Mouse (Mus musculus) kidney, embryonic 14.5 days (tissue): Measurements from ENCODE around the gene Lrrc58. TPM values are rescaled to one million over a fixed set of nuclear protein-coding genes. Genes with fewer than 3 reads are reported as not detected.

Experiments used
- ATAC-seq: fragments of 200-750 bp; cut with Nextera tagmentation; 2 replicates; pipeline ENCODE4 v1.8.0; 2017; ENCODE audit warnings: moderate number of reproducible peaks, mild to moderate bottlenecking, moderate TSS enrichment, moderate library complexity; ENCODE audit not compliant: low FRiP score, low TSS enrichment
- H3K27ac ChIP-seq: fragments of 300-500 bp; sonication (generic); 2 replicates; pipeline ENCODE4 v1.5.1; 2014; ENCODE audit warnings: low read depth, mild to moderate bottlenecking, low read length, moderate library complexity, mixed read lengths
- H3K27me3 ChIP-seq: fragments of 300-500 bp; sonication (generic); 2 replicates; pipeline ENCODE4 v1.6.1; 2014; ENCODE audit warnings: mild to moderate bottlenecking, low read length; ENCODE audit not compliant: control insufficient read depth, insufficient read depth
- H3K36me3 ChIP-seq: fragments of 300-500 bp; sonication (generic); 2 replicates; pipeline ENCODE4 v1.6.1; 2014; ENCODE audit warnings: low read length, mixed read lengths; ENCODE audit not compliant: control insufficient read depth, insufficient read depth
- H3K4me1 ChIP-seq: fragments of 300-500 bp; sonication (generic); 2 replicates; pipeline ENCODE4 v1.6.1; 2014; ENCODE audit warnings: low read length, mixed read lengths; ENCODE audit not compliant: control insufficient read depth, insufficient read depth
- H3K4me2 ChIP-seq: fragments of 300-500 bp; sonication (generic); replicated peaks from 2 replicates; pipeline ENCODE4 v1.6.1; 2014; ENCODE audit warnings: low read depth, mild to moderate bottlenecking, low read length
- H3K4me3 ChIP-seq: fragments of 300-500 bp; sonication (generic); 2 replicates; pipeline ENCODE4 v1.5.1; 2014; ENCODE audit warnings: mild to moderate bottlenecking, low read length
- H3K9ac ChIP-seq: fragments of 300-500 bp; sonication (generic); 2 replicates; pipeline ENCODE4 v1.6.1; 2014; ENCODE audit warnings: low read depth, mild to moderate bottlenecking, low read length, moderate library complexity
- H3K9me3 ChIP-seq: fragments of 300-500 bp; sonication (generic); 2 replicates; pipeline ENCODE4 v1.6.1; 2016; ENCODE audit warnings: low read length; ENCODE audit not compliant: control insufficient read depth
- WGBS: fragments of 180-500 bp; shearing (Covaris S2); extraction: QIAGEN DNeasy Blood & Tissue Kit; methylation state at CpG from one replicate; pipeline ENCODE4 v1.1.7; 2014; 5-methylcytosine and 5-hydroxymethylcytosine counted together
- polyA plus RNA-seq: library from polyadenylated mRNA; unstranded; fragments of >200 nt; fragmentation: Nextera tagmentation; extraction: Ambion mirVana; gene quantifications from 2 replicates; pipeline ENCODE4 v1.2.1, GENCODE M21; 2014

Lrrc58 gene
- polyA plus RNA-seq, 1 experiment from 2014 or later: 78.1 TPM

GRCm38 (mm10) chr16:37927117-37927516, 58.9 kb downstream of the Lrrc58 start:
- WGBS: 43% methylated on average over 4 of the region's 4 CpGs
- no peak for ATAC-seq
- Histone ChIP-seq H3K27me3 (no peaks in the 10 kb centered on the region), H3K4me2 (no peak overlapping the region), H3K4me3 (no peak overlapping the region), H3K27ac (no peak overlapping the region), H3K36me3 (no peaks in the 10 kb centered on the region), H3K9ac (no peak overlapping the region), H3K9me3 (no peaks in the 10 kb centered on the region), H3K4me1 (no peaks in the 10 kb centered on the region)

DNA sequence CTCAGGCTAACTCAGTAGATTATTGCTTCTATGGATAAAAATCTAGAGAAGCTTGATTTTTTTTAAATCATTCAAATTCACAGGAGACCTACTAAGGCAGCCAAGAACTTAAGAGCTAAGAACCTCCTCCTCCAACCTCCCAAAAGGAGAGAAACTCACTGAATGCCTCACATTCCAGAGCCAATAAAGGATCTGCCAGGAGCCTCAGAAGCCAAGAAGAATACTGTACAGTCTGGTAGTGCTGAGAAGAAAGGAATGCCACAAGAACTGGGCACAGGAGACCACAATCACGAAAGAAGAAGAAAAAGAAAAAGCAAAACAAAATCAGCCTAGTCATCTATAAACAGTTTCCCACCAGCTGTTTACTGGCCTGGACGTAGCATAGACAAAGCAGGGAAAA, 60.8 kb downstream of the Lrrc58 start:
- H3K27me3 ChIP-seq: no peaks in the 10 kb centered on the region
- no peak overlapping the region for H3K27ac ChIP-seq
- no peaks in the 10 kb centered on the region for H3K4me1 ChIP-seq
- WGBS: 84% methylated on average over 2 of the region's 2 CpGs
- no peak overlapping the region for H3K4me3 ChIP-seq
- H3K36me3 ChIP-seq: no peaks in the 10 kb centered on the region
- H3K9me3 ChIP-seq: no peaks in the 10 kb centered on the region
- H3K9ac ChIP-seq: no peak overlapping the region
- H3K4me2 ChIP-seq: no peak overlapping the region
- no peak for ATAC-seq

DNA sequence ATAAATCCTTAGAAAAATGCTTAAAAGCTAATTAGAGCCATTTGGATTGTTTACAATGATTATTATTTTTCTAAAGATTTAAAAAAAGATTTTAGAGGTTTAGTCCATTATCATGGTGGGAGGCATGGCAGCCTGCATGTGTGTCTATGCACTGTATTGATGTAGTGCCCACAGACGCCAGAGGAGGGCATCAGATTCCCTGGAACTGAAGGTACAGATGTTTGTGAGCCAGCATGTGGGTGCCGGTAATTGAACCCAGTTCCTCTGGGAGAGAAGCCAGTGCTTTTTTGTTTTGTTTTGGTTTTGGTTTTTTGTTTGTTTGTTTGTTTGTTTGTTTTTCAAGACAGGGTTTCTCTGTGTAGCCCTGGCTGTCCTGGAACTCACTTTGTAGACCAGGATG, 61.4 kb downstream of the Lrrc58 start:
- WGBS: 88% methylated on average over 2 of the region's 2 CpGs
- H3K27me3 ChIP-seq: no peaks in the 10 kb centered on the region
- no peaks in the 10 kb centered on the region for H3K4me1 ChIP-seq
- no peaks in the 10 kb centered on the region for H3K36me3 ChIP-seq
- no peak overlapping the region for H3K4me3 ChIP-seq
- H3K9me3 ChIP-seq: no peaks in the 10 kb centered on the region
- H3K27ac ChIP-seq: no peak overlapping the region
- no peak overlapping the region for H3K4me2 ChIP-seq
- no peak for ATAC-seq
- H3K9ac ChIP-seq: no peak overlapping the region

- Histone ChIP-seq H3K27ac (no peak overlapping the region), H3K4me2 (no peak overlapping the region), H3K4me3 (no peak overlapping the region), H3K36me3 (no peaks in the 10 kb centered on the region), H3K9me3 (no peaks in the 10 kb centered on the region), H3K4me1 (no peaks in the 10 kb centered on the region), H3K27me3 (no peaks in the 10 kb centered on the region), H3K9ac (no peak overlapping the region)
- 87% methylated on average over 2 of the region's 2 CpGs for WGBS
- ATAC-seq: no peak
These were observed 66.7 kb downstream of the Lrrc58 start for GRCm38 (mm10) chr16:37934932-37935331.

- no peaks in the 10 kb centered on the region for H3K9me3 ChIP-seq
- no peaks in the 10 kb centered on the region for H3K36me3 ChIP-seq
- 0 out of 2 replicates have a peak, but pooled peaks cover 4% of the 10 kb centered on the region for H3K4me1 ChIP-seq
- H3K9ac ChIP-seq: no peak overlapping the region
- H3K4me2 ChIP-seq: no peak overlapping the region
- no peak overlapping the region for H3K27ac ChIP-seq
- ATAC-seq: no peak
- no peaks in the 10 kb centered on the region for H3K27me3 ChIP-seq
- H3K4me3 ChIP-seq: no peak overlapping the region
- WGBS: 51% methylated on average over 8 of the region's 8 CpGs
These were observed 69.1 kb downstream of the Lrrc58 start for GRCm38 (mm10) chr16:37937276-37937675.

Other genes with a start within 250 kb of the Lrrc58 start
- gene Ndufb4, start 213.9 kb upstream of the Lrrc58 start, polyA plus RNA-seq: 58.1 and 71.9 TPM in 2 replicates
- 522 and 589 TPM in 2 replicates for gene Fstl1, start 91.5 kb upstream of the Lrrc58 start, polyA plus RNA-seq
- 0.26 TPM in 1 of 2 replicates, not detected in the other for gene Gm36028, start 7.2 kb upstream of the Lrrc58 start, polyA plus RNA-seq
- gene Gpr156, start 48.1 kb downstream of the Lrrc58 start, polyA plus RNA-seq: 0.57 and 1.1 TPM in 2 replicates
- gene Gsk3b, start 220.6 kb downstream of the Lrrc58 start, polyA plus RNA-seq: 82.6 and 86.2 TPM in 2 replicates